Mouse (Mus musculus) regulatory T cell (primary cell): ENCODE results near the gene Tenm4.

Experiments
- in situ Hi-C: fragments of 300-600 bp; cut with MboI, MseI; formaldehyde crosslinking; loops from one replicate; pipeline ENCODE4 v1.15.1; 2025; ENCODE audit warnings: high pct_unique_total_duplicates

Gene Tenm4

DNA sequence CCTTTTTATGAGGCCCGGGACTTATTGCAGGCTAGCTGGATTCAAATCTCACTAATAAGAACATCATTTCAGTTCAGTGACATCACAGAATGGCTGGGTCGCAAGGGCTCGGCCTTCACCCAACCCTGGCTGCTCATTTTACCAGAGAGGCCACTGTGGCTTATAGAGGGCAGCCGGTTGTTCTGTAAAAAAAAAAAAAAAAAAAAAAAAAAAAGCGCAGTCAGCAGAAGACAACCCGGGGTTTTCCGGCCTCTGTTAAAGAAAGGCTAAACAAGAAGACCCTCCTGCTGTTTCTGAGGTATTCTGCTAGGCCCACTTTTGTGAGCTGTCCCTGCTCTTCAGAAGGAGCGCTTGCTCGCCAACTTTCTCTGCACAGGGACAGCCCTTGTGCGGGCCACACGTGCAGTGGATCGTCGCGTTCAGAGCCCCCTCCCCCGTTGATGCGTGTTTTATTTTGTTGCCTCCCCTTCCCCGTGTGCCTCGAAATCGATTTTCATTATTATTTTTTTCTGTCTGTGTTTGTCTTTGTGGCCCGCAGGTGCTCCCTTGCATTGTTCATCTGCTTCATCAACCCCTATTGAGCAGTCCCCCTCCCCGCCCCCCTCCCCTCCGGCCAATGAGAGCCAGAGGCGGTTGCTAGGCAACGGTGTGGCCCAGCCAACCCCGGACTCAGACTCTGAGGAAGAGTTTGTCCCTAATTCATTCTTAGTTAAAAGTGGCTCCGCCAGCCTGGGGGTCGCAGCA is 472.6 kb downstream of the Tenm4 start:
- in situ Hi-C loops: no loop called here

- in situ Hi-C loops: no loop called here
Observed at GRCm38 (mm10) chr7:96644205-96644531, 473.1 kb downstream of the Tenm4 start.

DNA sequence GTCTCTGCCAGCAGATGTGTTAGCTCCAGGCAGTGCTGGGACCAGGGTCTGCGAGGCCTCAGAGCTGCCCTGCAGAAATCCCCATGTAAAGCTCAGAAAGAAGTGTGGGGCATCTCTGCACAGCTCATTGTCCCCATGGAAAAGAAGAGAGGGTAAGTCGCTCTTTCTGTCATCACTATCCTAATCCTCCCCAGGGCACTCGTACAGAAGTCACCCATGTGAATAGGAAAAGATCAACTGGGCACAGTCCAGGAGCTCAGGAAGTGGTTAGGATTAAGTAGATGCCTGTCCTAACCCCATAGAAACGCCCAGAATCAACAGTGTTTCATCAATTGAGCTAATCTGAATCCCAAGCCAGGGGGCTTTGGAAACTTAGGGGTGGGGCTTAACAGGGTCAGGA is 476.6 kb downstream of the Tenm4 start:
- in situ Hi-C loops: no loop called here

- in situ Hi-C loops: no loop called here
Observed at GRCm38 (mm10) chr7:96648606-96649005, 477.6 kb downstream of the Tenm4 start.

GRCm38 (mm10) chr7:96649171-96649570 is 478.1 kb downstream of the Tenm4 start:
- in situ Hi-C loops: no loop called here

DNA sequence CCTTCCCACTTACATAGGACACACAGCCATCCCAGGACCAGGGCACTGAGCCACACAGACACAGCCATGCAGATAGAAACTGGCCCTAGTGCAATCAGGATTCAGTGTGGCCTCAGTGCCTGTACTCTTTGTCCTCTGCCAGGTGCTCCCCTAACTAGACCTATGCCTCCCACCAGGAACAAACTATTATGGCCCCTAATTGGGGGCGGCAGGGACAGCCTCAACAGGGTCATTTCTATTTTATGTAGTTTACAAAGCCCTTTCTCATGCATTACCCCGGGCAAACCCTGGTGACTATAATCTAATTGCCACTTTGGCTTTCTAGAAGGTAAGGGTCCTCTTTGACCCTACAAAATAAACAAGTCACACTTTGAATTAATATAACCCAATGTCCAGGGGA is 479.4 kb downstream of the Tenm4 start:
- in situ Hi-C loops: no loop called here

DNA sequence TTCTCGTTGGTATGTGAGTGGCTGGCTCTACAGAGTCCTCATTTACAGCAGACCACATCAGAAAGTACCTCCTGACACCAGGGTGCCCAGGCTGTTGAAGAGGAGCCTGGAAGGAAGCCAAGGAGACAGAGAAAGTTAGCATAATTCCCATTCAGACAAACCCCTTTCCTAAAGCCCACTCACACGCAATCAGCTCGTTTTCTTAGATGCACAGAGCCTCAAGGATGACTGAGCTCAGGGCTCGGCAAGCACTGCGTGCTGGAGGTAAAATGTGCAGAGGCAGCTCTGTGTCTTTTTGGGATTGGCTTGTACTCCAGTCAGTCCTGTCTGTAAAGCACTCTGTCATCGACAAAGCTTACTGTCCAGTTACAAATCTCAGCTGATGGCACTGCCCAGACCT is 480.0 kb downstream of the Tenm4 start:
- in situ Hi-C loops: no loop called here

DNA sequence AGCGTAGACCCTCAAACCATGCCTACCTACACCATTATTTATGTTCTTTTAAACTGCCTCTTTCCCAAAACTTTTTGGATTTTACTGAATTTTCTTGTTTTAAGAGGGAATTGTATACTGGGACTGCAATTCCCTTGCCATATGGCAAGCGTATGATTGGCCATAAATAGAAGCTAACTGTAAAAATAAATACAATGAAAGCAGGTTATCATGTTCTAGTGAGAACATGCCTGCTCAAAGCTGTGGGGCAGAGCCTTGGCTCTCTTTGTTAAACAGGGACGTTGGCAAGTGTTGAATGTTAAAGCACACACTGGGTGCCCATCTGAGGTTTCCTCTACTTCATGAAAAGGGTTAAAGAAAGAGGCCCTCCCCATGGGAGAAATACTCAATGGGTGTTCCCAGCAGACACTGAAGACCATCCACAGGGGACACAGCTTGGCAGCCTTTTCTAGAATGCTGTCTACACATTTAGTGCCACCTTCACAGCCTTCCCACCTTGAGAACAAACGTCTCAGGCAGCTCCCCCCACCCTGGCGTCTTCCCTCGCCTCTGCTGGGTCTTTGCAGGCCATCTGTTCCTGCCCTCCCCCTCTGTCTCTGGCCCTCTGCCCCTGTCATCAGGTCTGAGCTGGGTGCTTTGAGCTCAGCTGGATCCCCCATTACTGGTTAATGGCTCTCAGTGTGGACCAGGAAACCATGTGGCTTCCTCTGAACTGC is 480.7 kb downstream of the Tenm4 start:
- in situ Hi-C loops: no loop called here

- in situ Hi-C loops: no loop called here
Observed at GRCm38 (mm10) chr7:96652844-96653243, 481.8 kb downstream of the Tenm4 start.

- in situ Hi-C loops: no loop called here
Observed at GRCm38 (mm10) chr7:96654206-96654605, 483.2 kb downstream of the Tenm4 start.

- in situ Hi-C loops: no loop called here
Observed at GRCm38 (mm10) chr7:96655096-96655716, 484.2 kb downstream of the Tenm4 start.

GRCm38 (mm10) chr7:96657101-96657830 is 486.2 kb downstream of the Tenm4 start:
- in situ Hi-C loops: no loop called here

- in situ Hi-C loops: no loop called here
Observed at GRCm38 (mm10) chr7:96657857-96658580, 487.0 kb downstream of the Tenm4 start.

DNA sequence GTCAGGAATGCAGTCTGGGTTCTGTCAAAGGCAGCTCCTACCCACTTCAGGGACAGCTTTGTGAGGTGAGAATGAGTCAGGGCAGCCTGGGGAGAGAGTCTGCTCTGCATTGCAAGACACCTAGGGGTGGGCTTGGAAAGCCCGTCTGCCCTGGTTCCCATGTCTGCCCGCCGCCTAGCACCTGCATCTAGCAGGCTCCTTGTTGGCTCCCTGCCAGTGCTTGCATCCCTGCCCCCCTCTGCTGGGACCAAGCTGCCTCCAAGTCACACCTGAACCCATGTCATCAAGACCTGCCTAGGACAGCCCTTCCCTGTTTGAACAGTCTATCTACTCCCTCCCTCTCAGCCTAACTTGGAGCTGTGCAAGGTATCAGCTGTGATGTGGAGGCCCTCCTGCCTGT is 489.9 kb downstream of the Tenm4 start:
- in situ Hi-C loops: no loop called here

DNA sequence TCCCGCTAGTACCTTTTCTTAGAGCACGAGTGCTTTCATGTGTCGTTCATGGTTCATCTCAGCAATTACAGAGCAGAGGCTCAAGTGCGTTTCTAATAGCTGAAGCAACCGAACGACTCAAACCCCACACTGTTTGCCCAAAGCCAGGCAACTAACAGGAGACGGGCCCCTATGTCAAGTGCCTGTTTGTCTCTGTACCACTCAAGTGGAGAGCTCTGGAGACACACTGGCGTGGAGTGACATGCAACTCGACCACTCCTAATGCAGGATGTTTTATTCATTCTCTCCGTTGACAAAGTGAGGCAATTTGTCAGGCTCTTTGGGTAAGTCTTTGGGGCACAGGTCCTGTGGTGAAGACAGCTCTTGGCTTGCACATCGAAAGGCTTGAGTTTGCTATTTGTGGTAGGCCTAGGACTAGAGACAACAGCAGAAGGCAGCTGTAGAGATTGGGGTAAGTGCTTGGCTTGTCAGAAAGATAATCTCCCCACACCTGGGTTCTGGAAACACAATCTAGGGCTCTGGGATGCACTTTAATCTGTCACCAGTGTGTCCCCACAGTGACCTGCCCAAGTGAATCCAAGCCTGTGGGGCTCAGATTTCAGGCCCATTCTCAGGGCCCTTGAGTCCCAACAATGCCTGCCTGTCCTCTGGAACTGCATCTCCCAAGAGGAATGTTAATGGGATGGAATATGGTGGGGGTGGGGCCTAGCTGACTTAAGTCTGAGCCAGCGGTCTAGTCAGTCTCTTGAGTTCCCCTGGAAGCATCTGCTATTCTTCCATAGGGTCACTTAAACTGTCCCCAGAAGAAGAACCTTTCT is 490.5 kb downstream of the Tenm4 start:
- in situ Hi-C loops: no loop called here

DNA sequence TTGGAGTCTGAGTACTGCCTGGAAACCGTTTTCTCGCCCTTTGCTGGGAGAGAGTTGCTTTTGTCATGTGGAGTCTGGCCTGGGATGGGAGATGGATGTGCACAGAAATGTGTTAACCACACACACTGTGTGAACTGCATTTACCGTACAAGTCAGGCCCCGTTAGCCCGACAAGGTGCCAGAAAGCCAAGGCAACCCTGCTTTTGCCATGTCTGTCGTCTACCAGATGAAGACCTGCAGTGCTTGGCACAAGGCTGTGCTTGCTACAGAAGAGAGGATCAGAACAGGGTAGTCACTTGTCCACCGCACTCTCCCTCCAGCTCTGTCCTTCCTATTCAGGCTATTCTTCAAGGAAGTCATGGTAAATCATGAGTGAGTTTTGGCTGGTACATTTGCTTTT is 492.3 kb downstream of the Tenm4 start:
- in situ Hi-C loops: no loop called here

GRCm38 (mm10) chr7:96666366-96666896 is 495.4 kb downstream of the Tenm4 start:
- in situ Hi-C loops: no loop called here

DNA sequence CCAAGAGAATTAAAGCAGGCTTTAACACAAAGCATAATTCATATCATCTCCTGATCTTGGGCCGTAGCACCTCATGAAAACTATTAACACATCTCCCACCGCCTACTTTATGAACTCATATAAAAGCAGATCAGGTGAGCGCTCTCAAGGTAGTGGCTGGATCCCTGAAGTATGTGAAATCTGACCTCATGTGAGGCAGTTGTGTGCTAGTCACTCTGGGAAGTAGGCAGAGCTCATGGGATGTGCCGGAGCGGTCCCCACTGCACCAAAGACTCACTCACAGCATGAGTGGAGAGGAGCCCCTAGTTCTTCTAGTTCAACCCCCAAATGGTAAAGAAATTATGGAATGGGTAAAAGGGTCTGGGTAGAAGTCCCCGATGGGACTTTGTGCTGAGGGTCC is 496.6 kb downstream of the Tenm4 start:
- in situ Hi-C loops: no loop called here

DNA sequence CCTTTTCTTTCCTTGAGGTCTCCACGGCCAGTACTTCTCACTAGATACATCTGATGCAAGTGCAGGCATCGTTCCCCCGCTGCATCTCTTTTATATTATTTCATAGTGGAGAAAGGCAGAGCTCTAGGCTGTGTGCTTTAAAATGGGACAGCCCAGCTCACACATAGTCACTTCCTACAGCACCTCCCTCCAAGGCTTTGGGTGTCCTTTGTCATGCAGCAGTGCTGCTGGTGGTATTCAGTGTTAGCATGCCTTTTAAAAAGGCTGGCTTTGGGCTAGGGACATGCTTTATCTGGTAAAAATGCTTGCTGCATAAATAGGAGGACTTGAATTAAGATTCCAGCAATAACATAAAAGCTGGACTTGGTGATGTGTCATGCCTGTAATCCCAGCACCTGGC is 499.0 kb downstream of the Tenm4 start:
- in situ Hi-C loops: no loop called here

- in situ Hi-C loops: no loop called here
Observed at GRCm38 (mm10) chr7:96672322-96672914, 501.4 kb downstream of the Tenm4 start.
